Mouse (Mus musculus): ENCODE measurements at regions not wholly inside any gene's neighbourhood (a gene's known extent, or its start where the extent isn't known, plus 50 kb on each side); places are given as distances from the start of the nearest gene placed in this dataset.

- 79% methylated on average over 4 of the region's 4 CpGs for WGBS
Measured at GRCm38 (mm10) chr1:184589277-184589676, 143.1 kb downstream of the Hlx start.

GRCm38 (mm10) chr1:184584505-184584874 lies 147.9 kb downstream of the Hlx start:
- ATAC-seq (ENCODE audit: low FRiP score), result no peak
- no peaks in the 10 kb centered on the region for H3K4me1 ChIP-seq (ENCODE audit: control insufficient read depth, insufficient read depth, low read length)
- no peak overlapping the region for H3K27ac ChIP-seq (ENCODE audit: low read depth, low read length)
- no peak overlapping the region for H3K4me3 ChIP-seq (ENCODE audit: low read depth, low read length)
- no peaks in the 10 kb centered on the region for H3K27me3 ChIP-seq (ENCODE audit: control insufficient read depth, insufficient read depth, low read length)
- no peak for DNase-seq (ENCODE audit: low spot score, missing footprints)
- no peak overlapping the region for H3K4me2 ChIP-seq
- H3K9me3 ChIP-seq (ENCODE audit: control insufficient read depth, low read length), result no peaks in the 10 kb centered on the region
- no peaks in the 10 kb centered on the region for H3K36me3 ChIP-seq (ENCODE audit: control insufficient read depth, insufficient read depth, low read length)
- 81% methylated on average over 12 of the region's 12 CpGs for WGBS
- no peak overlapping the region for H3K9ac ChIP-seq (ENCODE audit: low read length)

More at GRCm38 (mm10) chr1:184589277-184589676, 143.1 kb downstream of the Hlx start:
- no peaks in the 10 kb centered on the region for H3K9me3 ChIP-seq (ENCODE audit: control insufficient read depth, low read length)
- H3K36me3 ChIP-seq (ENCODE audit: control insufficient read depth, insufficient read depth, low read length), result no peaks in the 10 kb centered on the region
- H3K27ac ChIP-seq (ENCODE audit: low read depth, low read length), result no peak overlapping the region
- no peaks in the 10 kb centered on the region for H3K27me3 ChIP-seq (ENCODE audit: control insufficient read depth, insufficient read depth, low read length)
- H3K4me3 ChIP-seq (ENCODE audit: low read depth, low read length), result no peak overlapping the region
- no peaks in the 10 kb centered on the region for H3K4me1 ChIP-seq (ENCODE audit: control insufficient read depth, insufficient read depth, low read length)
- no peak for DNase-seq (ENCODE audit: low spot score, missing footprints)
- ATAC-seq (ENCODE audit: low FRiP score), result no peak
- H3K9ac ChIP-seq (ENCODE audit: low read length), result no peak overlapping the region
- no peak overlapping the region for H3K4me2 ChIP-seq

GRCm38 (mm10) chr1:184583751-184584504 lies 148.5 kb downstream of the Hlx start:
- Histone ChIP-seq H3K27ac (ENCODE audit: low read depth, low read length) (no peak overlapping the region), H3K9ac (ENCODE audit: low read length) (no peak overlapping the region), H3K36me3 (ENCODE audit: control insufficient read depth, insufficient read depth, low read length) (no peaks in the 10 kb centered on the region), H3K4me3 (ENCODE audit: low read depth, low read length) (no peak overlapping the region), H3K4me2 (no peak overlapping the region), H3K4me1 (ENCODE audit: control insufficient read depth, insufficient read depth, low read length) (no peaks in the 10 kb centered on the region), H3K27me3 (ENCODE audit: control insufficient read depth, insufficient read depth, low read length) (no peaks in the 10 kb centered on the region), H3K9me3 (ENCODE audit: control insufficient read depth, low read length) (no peaks in the 10 kb centered on the region)
- ATAC-seq (ENCODE audit: low FRiP score), result no peak
- 91% methylated on average over 6 of the region's 6 CpGs for WGBS
- no peak for DNase-seq (ENCODE audit: low spot score, missing footprints)

- DNase-seq (ENCODE audit: low spot score, missing footprints), result no peak
Measured at GRCm38 (mm10) chr1:184579475-184579874, 152.9 kb downstream of the Hlx start.

GRCm38 (mm10) chr1:184576527-184576926 lies 155.9 kb downstream of the Hlx start:
- Histone ChIP-seq H3K36me3 (ENCODE audit: control insufficient read depth, insufficient read depth, low read length) (no peaks in the 10 kb centered on the region), H3K4me3 (ENCODE audit: low read depth, low read length) (no peak overlapping the region), H3K4me2 (no peak overlapping the region), H3K9me3 (ENCODE audit: control insufficient read depth, low read length) (no peaks in the 10 kb centered on the region), H3K27me3 (ENCODE audit: control insufficient read depth, insufficient read depth, low read length) (no peaks in the 10 kb centered on the region), H3K4me1 (ENCODE audit: control insufficient read depth, insufficient read depth, low read length) (no peaks in the 10 kb centered on the region), H3K9ac (ENCODE audit: low read length) (no peak overlapping the region), H3K27ac (ENCODE audit: low read depth, low read length) (no peak overlapping the region)
- no peak for ATAC-seq (ENCODE audit: low FRiP score)
- DNase-seq (ENCODE audit: low spot score, missing footprints), result no peak
- 85% methylated on average over 7 of the region's 7 CpGs for WGBS

More at GRCm38 (mm10) chr1:184579475-184579874, 152.9 kb downstream of the Hlx start:
- Histone ChIP-seq H3K36me3 (ENCODE audit: control insufficient read depth, insufficient read depth, low read length) (no peaks in the 10 kb centered on the region), H3K27ac (ENCODE audit: low read depth, low read length) (no peak overlapping the region), H3K4me2 (no peak overlapping the region), H3K4me3 (ENCODE audit: low read depth, low read length) (no peak overlapping the region), H3K27me3 (ENCODE audit: control insufficient read depth, insufficient read depth, low read length) (no peaks in the 10 kb centered on the region), H3K9ac (ENCODE audit: low read length) (no peak overlapping the region), H3K4me1 (ENCODE audit: control insufficient read depth, insufficient read depth, low read length) (no peaks in the 10 kb centered on the region), H3K9me3 (ENCODE audit: control insufficient read depth, low read length) (no peaks in the 10 kb centered on the region)
- WGBS, result 89% methylated on average over 3 of the region's 3 CpGs
- no peak for ATAC-seq (ENCODE audit: low FRiP score)

- 82% methylated on average over 7 of the region's 7 CpGs for WGBS
- Histone ChIP-seq H3K4me1 (ENCODE audit: control insufficient read depth, insufficient read depth, low read length) (no peaks in the 10 kb centered on the region), H3K9ac (ENCODE audit: low read length) (no peak overlapping the region), H3K27ac (ENCODE audit: low read depth, low read length) (no peak overlapping the region), H3K9me3 (ENCODE audit: control insufficient read depth, low read length) (no peaks in the 10 kb centered on the region), H3K4me2 (no peak overlapping the region), H3K4me3 (ENCODE audit: low read depth, low read length) (no peak overlapping the region), H3K27me3 (ENCODE audit: control insufficient read depth, insufficient read depth, low read length) (no peaks in the 10 kb centered on the region), H3K36me3 (ENCODE audit: control insufficient read depth, insufficient read depth, low read length) (no peaks in the 10 kb centered on the region)
- DNase-seq (ENCODE audit: low spot score, missing footprints) (no peak), ATAC-seq (ENCODE audit: low FRiP score) (no peak)
Measured at GRCm38 (mm10) chr1:184573325-184573724, 159.1 kb downstream of the Hlx start.

- Histone ChIP-seq H3K36me3 (ENCODE audit: control insufficient read depth, insufficient read depth, low read length) (no peaks in the 10 kb centered on the region), H3K4me2 (no peak overlapping the region), H3K9ac (ENCODE audit: low read length) (no peak overlapping the region), H3K27me3 (ENCODE audit: control insufficient read depth, insufficient read depth, low read length) (no peaks in the 10 kb centered on the region), H3K4me1 (ENCODE audit: control insufficient read depth, insufficient read depth, low read length) (no peaks in the 10 kb centered on the region), H3K27ac (ENCODE audit: low read depth, low read length) (no peak overlapping the region), H3K9me3 (ENCODE audit: control insufficient read depth, low read length) (no peaks in the 10 kb centered on the region), H3K4me3 (ENCODE audit: low read depth, low read length) (no peak overlapping the region)
- ATAC-seq (ENCODE audit: low FRiP score), result no peak
- WGBS, result 76% methylated on average over 5 of the region's 5 CpGs
- no peak for DNase-seq (ENCODE audit: low spot score, missing footprints)
Measured at GRCm38 (mm10) chr1:184570681-184571080, 161.7 kb downstream of the Hlx start.

GRCm38 (mm10) chr1:184562926-184563325 lies 169.5 kb downstream of the Hlx start:
- H3K9ac ChIP-seq (ENCODE audit: low read length), result no peak overlapping the region
- WGBS, result 91% methylated on average over 4 of the region's 4 CpGs

GRCm38 (mm10) chr1:184562239-184562638 lies 170.2 kb downstream of the Hlx start:
- H3K36me3 ChIP-seq (ENCODE audit: control insufficient read depth, insufficient read depth, low read length), result no peaks in the 10 kb centered on the region
- no peaks in the 10 kb centered on the region for H3K9me3 ChIP-seq (ENCODE audit: control insufficient read depth, low read length)
- DNase-seq (ENCODE audit: low spot score, missing footprints) (no peak), ATAC-seq (ENCODE audit: low FRiP score) (no peak)
- no peaks in the 10 kb centered on the region for H3K4me1 ChIP-seq (ENCODE audit: control insufficient read depth, insufficient read depth, low read length)
- H3K4me3 ChIP-seq (ENCODE audit: low read depth, low read length), result no peak overlapping the region
- no peak overlapping the region for H3K9ac ChIP-seq (ENCODE audit: low read length)
- H3K27ac ChIP-seq (ENCODE audit: low read depth, low read length), result no peak overlapping the region
- H3K4me2 ChIP-seq, result no peak overlapping the region
- WGBS, result 95% methylated on average over 5 of the region's 5 CpGs
- no peaks in the 10 kb centered on the region for H3K27me3 ChIP-seq (ENCODE audit: control insufficient read depth, insufficient read depth, low read length)

More at GRCm38 (mm10) chr1:184562926-184563325, 169.5 kb downstream of the Hlx start:
- no peak for ATAC-seq (ENCODE audit: low FRiP score)
- H3K9me3 ChIP-seq (ENCODE audit: control insufficient read depth, low read length), result no peaks in the 10 kb centered on the region
- no peaks in the 10 kb centered on the region for H3K4me1 ChIP-seq (ENCODE audit: control insufficient read depth, insufficient read depth, low read length)
- no peaks in the 10 kb centered on the region for H3K36me3 ChIP-seq (ENCODE audit: control insufficient read depth, insufficient read depth, low read length)
- H3K27ac ChIP-seq (ENCODE audit: low read depth, low read length), result no peak overlapping the region
- H3K4me2 ChIP-seq, result no peak overlapping the region
- no peak for DNase-seq (ENCODE audit: low spot score, missing footprints)
- H3K27me3 ChIP-seq (ENCODE audit: control insufficient read depth, insufficient read depth, low read length), result no peaks in the 10 kb centered on the region
- no peak overlapping the region for H3K4me3 ChIP-seq (ENCODE audit: low read depth, low read length)

Data from midbrain, embryonic 11.5 days (tissue).